21 mouse cellular contexts compared by ENCODE assay signal in the genomic region with DNA sequence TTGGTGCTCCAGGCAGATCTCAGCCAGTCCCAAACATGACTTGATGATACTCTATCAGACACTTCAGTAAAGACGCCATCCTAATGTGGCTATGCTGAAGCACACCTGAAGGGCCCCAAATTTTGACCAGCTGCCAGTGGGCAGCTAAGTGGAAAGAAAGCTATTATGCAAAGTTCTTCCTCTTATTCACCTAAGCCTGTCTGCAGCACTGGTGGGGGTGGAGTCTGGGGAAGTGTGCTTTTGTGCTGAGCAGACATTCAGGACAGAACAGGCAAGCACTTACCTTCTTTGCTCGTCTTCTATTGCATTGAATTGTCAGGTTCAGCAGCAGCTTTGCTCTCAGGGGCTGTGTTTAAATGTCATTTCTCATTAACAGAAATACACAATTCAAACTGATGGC.
DNase-seq lines count a peak whose midpoint lies in the region; ATAC-seq and TF ChIP-seq lines count a peak whose summit lies in the region.
"Had no signal": no experiment of that assay in that cellular context is flagged by ENCODE, and none has a peak within 500 bp of the region (broad histone marks: within the 10 kb centered on the region; RNA-seq: fewer than 3 reads in every experiment).

No protein-coding gene starts in this region.

- H3K4me1 ChIP-seq in CH12.LX (ENCODE audit: control insufficient read depth in 1 of 2, insufficient read depth in 2 of 2), result peaks cover 0 to 33% of the 10 kb centered on the region in 2 experiments; a peak in 2 of 4 replicates
- no peaks in the 10 kb centered on the region for H3K4me1 ChIP-seq in embryonic facial prominence, embryonic 10.5 days
- H3K4me1 ChIP-seq: embryonic facial prominence, embryonic 12.5 days; forebrain, embryonic 13.5 days; forebrain, embryonic 15.5 days had no signal

- H3K9me3 ChIP-seq in CH12.LX (replicated peaks; ENCODE audit: low read length), result no peaks in the 10 kb centered on the region
- no peaks in the 10 kb centered on the region for H3K9me3 ChIP-seq in embryonic facial prominence, embryonic 10.5 days
- H3K9me3 ChIP-seq: embryonic facial prominence, embryonic 12.5 days; forebrain, embryonic 13.5 days; forebrain, embryonic 15.5 days had no signal

- DNase-seq in A20 (ENCODE audit: low read depth, low spot score), result peak; percentile 87
- DNase-seq in CH12.LX (ENCODE audit: extremely low read depth), result peak; percentile 61
- no peak for DNase-seq in embryonic facial prominence, embryonic 10.5 days (ENCODE audit: low spot score)
- DNase-seq in frontal cortex, postnatal 36 days (ENCODE audit: low spot score in 2 of 2), result no peak
- DNase-seq: adrenal gland, adult 8-10 months; adrenal gland, postnatal 14 days; adrenal gland, postnatal 36 days; B cell, adult 2 months; cerebellum, adult 11-12 months; cerebellum, adult 2 months; cerebellum, adult 9-10 months; cerebellum, postnatal 10 days; cerebellum, postnatal 25 days; forebrain, postnatal 0 days had no signal

- dilution Hi-C loops in CH12.LX (cut with MboI; ENCODE audit: extremely low pct_ligation_motif_present, extremely low pct_unique_long_range_greater_than_20kb, low sequenced_read_pairs), result no loop called here

- H3K9ac ChIP-seq in CH12.LX (ENCODE audit: insufficient read depth, low read depth), result no peak overlapping the region
- H3K9ac ChIP-seq: embryonic facial prominence, embryonic 12.5 days; forebrain, embryonic 13.5 days; forebrain, embryonic 15.5 days; forebrain, postnatal 0 days had no signal

- TF ChIP-seq EP300 in CH12.LX (IDR thresholded peaks at IDR 0.05; ENCODE audit: low read length), result no peak

- peak; percentile 36 to 59; a peak in 2 of 4 replicates for ATAC-seq in hematopoietic stem cell, adult 5-6 weeks (replicated peaks in 1 of 2; ENCODE audit: insufficient read depth in 1 of 2, low FRiP score in 2 of 2, low TSS enrichment in 1 of 2, low read depth in 1 of 2, poor library complexity in 2 of 2, severe bottlenecking in 2 of 2)
- ATAC-seq: activated CD4-positive, CD25-positive, alpha-beta regulatory T cell, adult 4 months; CD4-positive, CD25-positive, alpha-beta regulatory T cell, adult 4 months; forebrain, embryonic 13.5 days; forebrain, embryonic 15.5 days; forebrain, postnatal 0 days; Patski had no signal

- no peaks in the 10 kb centered on the region for H3K36me3 ChIP-seq in CH12.LX (replicated peaks in 1 of 2; ENCODE audit: control insufficient read depth in 1 of 2, insufficient read depth in 1 of 2, low read length in 1 of 2)
- no peaks in the 10 kb centered on the region for H3K36me3 ChIP-seq in embryonic facial prominence, embryonic 10.5 days (replicated peaks)
- H3K36me3 ChIP-seq: embryonic facial prominence, embryonic 12.5 days; forebrain, embryonic 15.5 days had no signal

- TF ChIP-seq RAD21 in CH12.LX (IDR thresholded peaks at IDR 0.05; ENCODE audit: low read depth, low read length), result no peak

- no peak overlapping the region for H3K4me3 ChIP-seq in CH12.LX (replicated peaks in 1 of 3; ENCODE audit: low read depth in 2 of 3, low read length in 2 of 3, poor library complexity in 1 of 3)
- no peak overlapping the region for H3K4me3 ChIP-seq in embryonic facial prominence, embryonic 10.5 days
- H3K4me3 ChIP-seq: embryonic facial prominence, embryonic 12.5 days; forebrain, embryonic 13.5 days; forebrain, embryonic 15.5 days had no signal

- no peak for TF ChIP-seq CTCF in CH12.LX (conservative IDR thresholded peaks at IDR 0.05 in 1 of 2, IDR thresholded peaks at IDR 0.05 in 1 of 2; ENCODE audit: low read depth in 2 of 2, low read length in 2 of 2)

- H3K4me2 ChIP-seq in CH12.LX (ENCODE audit: insufficient read depth, low read depth, poor library complexity, severe bottlenecking), result no peak overlapping the region
- H3K4me2 ChIP-seq: embryonic facial prominence, embryonic 12.5 days; forebrain, embryonic 13.5 days; forebrain, embryonic 15.5 days had no signal

- 66% methylated on average over 2 of the region's 2 CpGs for WGBS in embryonic facial prominence, embryonic 10.5 days

- TF ChIP-seq POLR2A in CH12.LX (IDR thresholded peaks at IDR 0.05; ENCODE audit: low read depth, low read length), result no peak

- no peaks in the 10 kb centered on the region for H3K79me2 ChIP-seq in CH12.LX (replicated peaks; ENCODE audit: control insufficient read depth, extremely low read depth, insufficient read depth, poor library complexity, severe bottlenecking)

- in situ Hi-C loops in CH12.LX (cut with MboI; ENCODE audit: low pct_ligation_motif_present, low pct_unique_long_range_greater_than_20kb, low sequenced_read_pairs), result no loop called here

- H3K27me3 ChIP-seq in CH12.LX (replicated peaks), result no peaks in the 10 kb centered on the region
- no peaks in the 10 kb centered on the region for H3K27me3 ChIP-seq in embryonic facial prominence, embryonic 10.5 days (replicated peaks; ENCODE audit: low read depth, poor library complexity, severe bottlenecking)
- H3K27me3 ChIP-seq: embryonic facial prominence, embryonic 12.5 days; forebrain, embryonic 13.5 days; forebrain, embryonic 15.5 days; Patski had no signal

- H3K27ac ChIP-seq in CH12.LX (ENCODE audit: insufficient read depth, low read depth), result no peak overlapping the region
- no peak overlapping the region for H3K27ac ChIP-seq in embryonic facial prominence, embryonic 10.5 days (replicated peaks)
- H3K27ac ChIP-seq: embryonic facial prominence, embryonic 12.5 days; forebrain, embryonic 13.5 days; forebrain, embryonic 15.5 days had no signal

TF ChIP-seq in CH12.LX, 34 proteins besides CTCF, POLR2A, EP300 and RAD21:
- TF ChIP-seq MAFK (IDR thresholded peaks at IDR 0.05; ENCODE audit: insufficient replicate concordance, low read length) (peak; percentile 50; the same call in 1 of the 2 replicates), CHD1 (IDR thresholded peaks at IDR 0.05; ENCODE audit: low read depth, low read length) (no peak)

Comparison
In these comparisons a context has a peak if more than half of its experiments do, and no peak if none do; other contexts are left out.
1. DNase-seq: peak in A20 (single experiment) and CH12.LX (single experiment); none in embryonic facial prominence, embryonic 10.5 days (single experiment) and frontal cortex, postnatal 36 days (0 of 2).